Mouse (Mus musculus) lung, postnatal 4 days (tissue): ENCODE results near the gene Isoc2a.
A peak's percentile ranks its signal among the peaks of the same experiment; 100 is the strongest.

Experiments used
- DNase-seq, 2 experiments: peaks; one replicate each; pipeline ENCODE4 v3.0.0; 2021

Gene Isoc2a

GRCm38 (mm10) chr7:4943223-4943815, 66.4 kb downstream of the Isoc2a start:
- DNase-seq = peak; percentile 91 to 95
